In the genomic region with DNA sequence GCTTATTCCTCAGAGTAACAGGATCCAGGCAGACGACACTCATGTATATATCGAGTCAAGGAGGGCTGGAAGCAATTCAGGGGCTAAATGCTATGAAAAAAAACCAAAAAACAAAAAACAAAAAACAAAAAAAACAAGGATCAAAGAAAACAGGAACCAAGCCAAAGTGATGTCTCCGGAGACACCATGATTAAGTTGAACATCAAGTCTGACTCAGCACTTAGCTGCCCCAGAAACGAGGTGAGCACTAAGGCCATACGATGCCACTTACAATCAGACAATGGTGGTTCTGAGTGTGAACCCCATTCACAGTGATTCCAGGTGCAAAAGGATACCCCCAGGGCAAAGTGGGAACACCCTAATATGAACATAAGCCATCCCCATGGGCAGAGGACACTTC, we compare ENCODE assay signal across 31 mouse cellular contexts. TPM values are rescaled to one million over a fixed set of nuclear protein-coding genes. Genes with fewer than 3 reads are reported as not detected.
"Had no signal": no experiment of that assay in that cellular context is flagged by ENCODE, and none has a peak within 500 bp of the region (broad histone marks: within the 10 kb centered on the region; RNA-seq: fewer than 3 reads in every experiment).

No protein-coding gene starts in this region.

- H3K4me1 ChIP-seq: liver, embryonic 12.5 days had no signal

- H3K27ac ChIP-seq: gastrocnemius, adult 2 months; heart, embryonic 10.5 days; hindbrain, embryonic 10.5 days; hindbrain, embryonic 12.5 days; hindbrain, embryonic 14.5 days; intestine, embryonic 15.5 days; layer of hippocampus, adult 2 months; left cerebral cortex, adult 2 months; limb, embryonic 10.5 days; limb, embryonic 12.5 days; liver, embryonic 12.5 days; liver, embryonic 14.5 days had no signal

- ATAC-seq: hindbrain, embryonic 16.5 days; inflammation-experienced regulatory T-cells, adult 6 months; intestine, embryonic 15.5 days; intestine, postnatal 0 days; liver, embryonic 12.5 days had no signal

- H3K4me2 ChIP-seq: heart, embryonic 12.5 days; hindbrain, embryonic 12.5 days; hindbrain, embryonic 14.5 days; intestine, embryonic 15.5 days; limb, embryonic 12.5 days; liver, embryonic 12.5 days had no signal

- H3K27me3 ChIP-seq: heart, embryonic 12.5 days; hindbrain, embryonic 12.5 days; intestine, embryonic 15.5 days; limb, embryonic 12.5 days had no signal

- H3K9ac ChIP-seq: heart, embryonic 12.5 days; hindbrain, embryonic 12.5 days; hindbrain, embryonic 14.5 days; intestine, embryonic 15.5 days; limb, embryonic 12.5 days; liver, embryonic 12.5 days; liver, embryonic 14.5 days had no signal

- H3K9me3 ChIP-seq: heart, embryonic 10.5 days; heart, embryonic 12.5 days; hindbrain, embryonic 10.5 days; hindbrain, embryonic 12.5 days; intestine, embryonic 15.5 days; limb, embryonic 10.5 days; limb, embryonic 12.5 days; liver, embryonic 12.5 days had no signal

- DNase-seq: gastrocnemius, adult 2 months; gastrocnemius, postnatal 10 days; gastrocnemius, postnatal 25 days; heart, adult 18-20 months; heart, postnatal 10 days; heart, postnatal 4 days; kidney, adult 18-20 months; kidney, adult 8-10 months; kidney, postnatal 10 days; kidney, postnatal 25 days; kidney, postnatal 4 days; liver had no signal

- H3K4me3 ChIP-seq: gastrocnemius, adult 2 months; heart, embryonic 10.5 days; heart, embryonic 12.5 days; hindbrain, embryonic 10.5 days; hindbrain, embryonic 12.5 days; intestine, embryonic 15.5 days; layer of hippocampus, adult 2 months; left cerebral cortex, adult 2 months; limb, embryonic 10.5 days; limb, embryonic 12.5 days; liver, embryonic 12.5 days had no signal

- H3K36me3 ChIP-seq: heart, embryonic 10.5 days; heart, embryonic 12.5 days; hindbrain, embryonic 10.5 days; hindbrain, embryonic 12.5 days; intestine, embryonic 15.5 days; limb, embryonic 10.5 days; limb, embryonic 12.5 days; liver, embryonic 12.5 days had no signal

RNA-seq across cellular contexts. Expression of a gene that starts 13.7 kb away (rescaled TPM):
- total RNA-seq: granulocyte monocyte progenitor cell, adult 5-6 weeks had no signal

RNA-seq across cellular contexts. Expression of a gene that starts 47.8 kb away (rescaled TPM):
- total RNA-seq: gastrocnemius, adult 2 months; gastrocnemius, postnatal 10 days; gastrocnemius, postnatal 25 days; gastrocnemius, postnatal 4 days; granulocyte monocyte progenitor cell, adult 5-6 weeks; heart, adult 8-10 months; heart, postnatal 10 days; heart, postnatal 25 days; heart, postnatal 4 days had no signal
- polyA plus RNA-seq: heart, embryonic 10.5 days; intestine, postnatal 0 days; liver, embryonic 12.5 days; liver, embryonic 14.5 days had no signal
